Mouse (Mus musculus): Measurements from ENCODE around the gene B3galt1. TPM values are rescaled to one million over a fixed set of nuclear protein-coding genes. Genes with fewer than 3 reads are reported as not detected.

B3galt1 gene
- total and polyA plus RNA-seq, 3 experiments: not detected

DNA sequence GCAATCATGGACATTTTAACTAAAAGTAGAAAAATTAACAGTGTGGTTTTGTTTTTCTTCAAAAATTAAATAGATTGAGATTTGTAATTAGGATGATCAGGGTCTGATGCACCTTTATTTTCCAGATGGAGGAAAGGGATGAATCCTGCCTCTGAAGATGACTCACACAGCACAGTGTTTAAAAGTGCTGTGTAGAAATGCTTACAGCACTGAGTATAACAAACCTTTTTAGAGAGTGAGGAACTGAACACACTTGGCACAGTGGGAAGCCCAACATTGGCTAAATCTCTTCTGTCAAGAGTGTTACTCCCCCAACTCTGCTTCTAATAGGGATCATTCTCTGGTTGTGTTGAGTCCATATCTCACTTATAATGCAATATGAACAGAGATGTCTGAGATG lies 57.2 kb downstream of the B3galt1 start:
- no peak overlapping the region for H3K9ac ChIP-seq (ENCODE audit: control insufficient read depth, low read depth, low read length, poor library complexity, severe bottlenecking)
- H3K4me1 ChIP-seq (ENCODE audit: control insufficient read depth in 1 of 2, insufficient read depth in 2 of 2, low read length in 2 of 2): no peaks in the 10 kb centered on the region

DNA sequence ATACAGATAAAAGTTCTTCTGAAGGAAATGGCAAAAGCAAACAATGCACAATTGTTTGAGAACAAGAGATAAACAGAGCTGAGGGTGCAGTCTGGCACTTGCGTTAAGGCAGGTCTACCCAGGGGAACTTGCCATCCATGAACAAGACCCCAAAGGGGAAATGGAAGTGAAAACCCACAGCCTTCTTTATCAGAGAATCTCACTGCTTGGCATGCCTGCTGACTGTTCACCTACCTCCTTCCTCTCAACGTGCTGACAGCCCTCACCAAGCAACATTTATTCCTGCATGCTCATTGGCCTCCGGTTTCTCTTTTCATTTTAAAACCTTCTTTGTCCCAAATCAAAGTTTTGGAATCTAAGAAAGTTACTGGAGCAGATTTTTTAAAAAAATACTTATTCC lies 62.0 kb downstream of the B3galt1 start:
- Histone ChIP-seq H3K9ac (ENCODE audit: control insufficient read depth, low read depth, low read length, poor library complexity, severe bottlenecking) (no peak overlapping the region), H3K27me3 (ENCODE audit: control insufficient read depth in 1 of 2, insufficient read depth in 2 of 2, low read length in 2 of 2) (no peaks in the 10 kb centered on the region), H3K36me3 (ENCODE audit: control insufficient read depth in 1 of 2, insufficient read depth in 2 of 2, low read length in 2 of 2) (no peaks in the 10 kb centered on the region), H3K9me3 (replicated peaks; ENCODE audit: insufficient read depth, low read length) (no peaks in the 10 kb centered on the region), H3K27ac (ENCODE audit: control insufficient read depth, low read depth, low read length) (no peak overlapping the region), H3K4me1 (ENCODE audit: control insufficient read depth in 1 of 2, insufficient read depth in 2 of 2, low read length in 2 of 2) (no peaks in the 10 kb centered on the region), H3K79me2 (ENCODE audit: control insufficient read depth, insufficient read depth, low read length, poor library complexity) (no peaks in the 10 kb centered on the region), H3K4me3 (ENCODE audit: control insufficient read depth in 1 of 2, insufficient read depth in 1 of 2, low read depth in 2 of 2, low read length in 2 of 2) (no peak overlapping the region)
- DNase-seq (ENCODE audit: low read depth, low spot score): no peak
- no peak for TF ChIP-seq MAFK (IDR thresholded peaks at IDR 0.05; ENCODE audit: borderline replicate concordance, low read depth, low read length)
- TF ChIP-seq CHD1 (IDR thresholded peaks at IDR 0.05; ENCODE audit: low read depth, low read length): no peak
- no peak for TF ChIP-seq GABPA (IDR thresholded peaks at IDR 0.05; ENCODE audit: low read depth, low read length)
- TF ChIP-seq E2F4 (IDR thresholded peaks at IDR 0.05; ENCODE audit: borderline replicate concordance, low read depth, low read length): no peak
- no peak for TF ChIP-seq SMC3 (IDR thresholded peaks at IDR 0.05; ENCODE audit: low read depth, low read length)
- TF ChIP-seq EP300 (IDR thresholded peaks at IDR 0.05; ENCODE audit: low read depth in 1 of 2, low read length in 2 of 2): no peak
- TF ChIP-seq HCFC1 (IDR thresholded peaks at IDR 0.05; ENCODE audit: low read depth, low read length): no peak
- no peak for TF ChIP-seq SIN3A (IDR thresholded peaks at IDR 0.05; ENCODE audit: low read length)
- TF ChIP-seq MYB (IDR thresholded peaks at IDR 0.05; ENCODE audit: low read depth, low read length): no peak
- no peak for TF ChIP-seq ELF1 (IDR thresholded peaks at IDR 0.05; ENCODE audit: low read depth, low read length)
- no peak for TF ChIP-seq USF1 (IDR thresholded peaks at IDR 0.05; ENCODE audit: low read depth, low read length)

More for the DNA sequence above, 57.2 kb downstream of the B3galt1 start:
- Histone ChIP-seq H3K27me3 (ENCODE audit: control insufficient read depth in 1 of 2, insufficient read depth in 2 of 2, low read length in 2 of 2) (no peaks in the 10 kb centered on the region), H3K36me3 (ENCODE audit: control insufficient read depth in 1 of 2, insufficient read depth in 2 of 2, low read length in 2 of 2) (no peaks in the 10 kb centered on the region), H3K79me2 (ENCODE audit: control insufficient read depth, insufficient read depth, low read length, poor library complexity) (no peaks in the 10 kb centered on the region), H3K9me3 (replicated peaks; ENCODE audit: insufficient read depth, low read length) (no peaks in the 10 kb centered on the region), H3K27ac (ENCODE audit: control insufficient read depth, low read depth, low read length) (no peak overlapping the region), H3K4me3 (ENCODE audit: control insufficient read depth in 1 of 2, insufficient read depth in 1 of 2, low read depth in 2 of 2, low read length in 2 of 2) (no peak overlapping the region)
- no peak for TF ChIP-seq JUND (IDR thresholded peaks at IDR 0.05; ENCODE audit: low read depth, low read length)
- TF ChIP-seq KAT2A (conservative IDR thresholded peaks at IDR 0.05; ENCODE audit: low read depth, low read length): no peak
- no peak for TF ChIP-seq POLR2AphosphoS5 (IDR thresholded peaks at IDR 0.05; ENCODE audit: borderline replicate concordance, low read depth, low read length)
- DNase-seq (ENCODE audit: low read depth, low spot score): no peak

DNA sequence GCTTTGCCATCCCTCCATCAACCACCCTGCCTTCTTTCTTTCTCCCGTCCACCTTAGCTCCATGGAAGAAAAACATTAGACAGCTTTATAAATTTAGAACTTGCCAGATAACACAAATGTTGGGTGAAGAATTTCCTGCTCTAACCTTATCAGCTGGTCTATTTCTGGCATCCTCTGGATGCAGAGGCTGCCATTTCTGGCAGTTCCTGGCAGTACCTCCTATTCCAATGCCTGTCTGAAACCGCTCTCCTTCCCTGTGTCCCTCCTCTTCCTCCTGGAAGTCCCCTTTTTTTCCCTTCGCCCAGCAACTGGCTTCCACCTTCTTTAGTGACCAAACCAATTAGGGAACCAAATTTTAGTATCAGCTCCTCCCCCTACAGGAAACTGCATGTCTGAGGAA lies 62.6 kb downstream of the B3galt1 start:
- no peak for TF ChIP-seq TAL1 (IDR thresholded peaks at IDR 0.05; ENCODE audit: low read length)
- no peak for TF ChIP-seq USF1 (IDR thresholded peaks at IDR 0.05; ENCODE audit: low read depth, low read length)
- TF ChIP-seq USF2 (IDR thresholded peaks at IDR 0.05; ENCODE audit: borderline replicate concordance in 1 of 2, insufficient read depth in 1 of 2, low read depth in 1 of 2, low read length in 2 of 2): no peak
- no peak for TF ChIP-seq TCF12 (IDR thresholded peaks at IDR 0.05; ENCODE audit: low read depth, low read length)
- TF ChIP-seq BHLHE40 (IDR thresholded peaks at IDR 0.05; ENCODE audit: borderline replicate concordance, low read depth, low read length): no peak
- TF ChIP-seq ZKSCAN1 (IDR thresholded peaks at IDR 0.05; ENCODE audit: low read depth, low read length): no peak
- TF ChIP-seq UBTF (IDR thresholded peaks at IDR 0.05; ENCODE audit: borderline replicate concordance, insufficient read depth, low read depth, low read length): no peak
- TF ChIP-seq MAFK (IDR thresholded peaks at IDR 0.05; ENCODE audit: borderline replicate concordance, low read depth, low read length): no peak
- TF ChIP-seq CHD2 (IDR thresholded peaks at IDR 0.05; ENCODE audit: low read length): no peak
- no peak for TF ChIP-seq ETS1 (IDR thresholded peaks at IDR 0.05; ENCODE audit: low read depth, low read length)
- TF ChIP-seq ZNF384 (IDR thresholded peaks at IDR 0.05; ENCODE audit: low read depth, low read length): no peak
- TF ChIP-seq POLR2AphosphoS2 (IDR thresholded peaks at IDR 0.05; ENCODE audit: low read length): no peak
- TF ChIP-seq KAT2A (conservative IDR thresholded peaks at IDR 0.05; ENCODE audit: low read depth, low read length): no peak
- no peak for TF ChIP-seq MYB (IDR thresholded peaks at IDR 0.05; ENCODE audit: low read depth, low read length)

More for the DNA sequence above, 62.6 kb downstream of the B3galt1 start:
- Histone ChIP-seq H3K9me3 (replicated peaks; ENCODE audit: insufficient read depth, low read length) (no peaks in the 10 kb centered on the region), H3K9ac (ENCODE audit: control insufficient read depth, low read depth, low read length, poor library complexity, severe bottlenecking) (no peak overlapping the region), H3K4me1 (ENCODE audit: control insufficient read depth in 1 of 2, insufficient read depth in 2 of 2, low read length in 2 of 2) (no peaks in the 10 kb centered on the region), H3K79me2 (ENCODE audit: control insufficient read depth, insufficient read depth, low read length, poor library complexity) (no peaks in the 10 kb centered on the region), H3K4me3 (ENCODE audit: control insufficient read depth in 1 of 2, insufficient read depth in 1 of 2, low read depth in 2 of 2, low read length in 2 of 2) (no peak overlapping the region), H3K36me3 (ENCODE audit: control insufficient read depth in 1 of 2, insufficient read depth in 2 of 2, low read length in 2 of 2) (no peaks in the 10 kb centered on the region), H3K27me3 (ENCODE audit: control insufficient read depth in 1 of 2, insufficient read depth in 2 of 2, low read length in 2 of 2) (no peaks in the 10 kb centered on the region), H3K27ac (ENCODE audit: control insufficient read depth, low read depth, low read length) (no peak overlapping the region)
- DNase-seq (ENCODE audit: low read depth, low spot score): no peak

Measured in MEL (cell line).